Mouse (Mus musculus) ES-E14 (cell line): ENCODE measurements at regions not wholly inside any gene's neighbourhood (a gene's known extent, or its start where the extent isn't known, plus 50 kb on each side); places are given as distances from the start of the nearest gene placed in this dataset.

Source experiments
- HCFC1 ChIP-seq: IDR thresholded peaks from 2 replicates; pipeline ENCODE4 v1.6.1; 2012; ENCODE audit warnings: low read length, inconsistent platforms, borderline replicate concordance; ENCODE audit not compliant: insufficient read depth
- ZC3H11A ChIP-seq: IDR thresholded peaks from 2 replicates; pipeline ENCODE4 v1.6.1; 2012; ENCODE audit warnings: low read depth, mild to moderate bottlenecking, inconsistent platforms, low read length, borderline replicate concordance

- TF ChIP-seq ZC3H11A (no peak), HCFC1 (no peak)
Observed at GRCm38 (mm10) chr13:44558051-44558450, 171.2 kb upstream of the Jarid2 start.
